Mouse (Mus musculus) layer of hippocampus, adult 9-10 months (tissue): ENCODE results near the gene Cd5.

Experiments used
- DNase-seq: peaks from one replicate; pipeline ENCODE4 v3.0.0; 2022; ENCODE audit warnings: low spot score

The Cd5 gene

GRCm38 (mm10) chr19:10758708-10759107 lies 19.9 kb upstream of the Cd5 start:
- no peak for DNase-seq

DNA sequence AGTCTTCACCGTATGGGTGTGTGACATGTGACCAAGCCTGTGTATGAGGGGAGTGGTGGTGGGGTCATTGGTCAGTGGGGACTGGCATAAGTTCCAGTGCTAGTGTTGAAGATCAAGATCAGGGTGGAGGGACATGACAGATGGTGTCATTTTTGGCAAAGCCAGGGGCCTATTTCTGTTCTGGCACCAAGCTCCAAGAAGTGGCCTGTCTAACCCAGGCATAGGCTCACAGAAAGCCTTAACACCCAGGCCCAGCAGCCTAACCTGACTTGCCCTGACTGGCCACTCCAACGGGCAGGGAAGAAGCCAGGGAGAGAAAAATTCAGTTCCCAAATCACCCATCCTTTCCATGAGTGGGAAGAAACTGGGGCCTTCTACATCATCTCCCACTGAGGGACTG lies 18.7 kb upstream of the Cd5 start:
- DNase-seq, result no peak

GRCm38 (mm10) chr19:10757125-10757524 lies 18.3 kb upstream of the Cd5 start:
- DNase-seq, result no peak

DNA sequence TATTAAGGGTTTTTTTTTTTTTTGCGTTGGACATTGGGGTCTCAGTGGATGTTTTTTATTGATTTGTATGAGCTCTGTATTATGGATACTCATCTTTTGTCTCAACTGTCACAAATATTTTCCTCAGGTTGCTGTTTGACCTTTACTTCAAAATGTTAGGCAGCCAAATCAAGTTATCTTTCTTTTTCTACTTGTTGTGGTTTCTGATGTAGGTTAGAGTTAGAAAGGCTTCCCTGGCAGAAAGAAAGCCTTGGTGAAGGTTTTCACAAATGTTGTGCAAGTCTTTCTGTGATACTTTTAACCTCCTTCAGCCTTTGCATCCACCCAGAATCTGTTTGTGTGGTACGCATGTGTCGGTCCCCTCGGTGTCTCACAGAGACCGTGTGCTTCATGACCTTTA lies 13.8 kb upstream of the Cd5 start:
- DNase-seq, result no peak

DNA sequence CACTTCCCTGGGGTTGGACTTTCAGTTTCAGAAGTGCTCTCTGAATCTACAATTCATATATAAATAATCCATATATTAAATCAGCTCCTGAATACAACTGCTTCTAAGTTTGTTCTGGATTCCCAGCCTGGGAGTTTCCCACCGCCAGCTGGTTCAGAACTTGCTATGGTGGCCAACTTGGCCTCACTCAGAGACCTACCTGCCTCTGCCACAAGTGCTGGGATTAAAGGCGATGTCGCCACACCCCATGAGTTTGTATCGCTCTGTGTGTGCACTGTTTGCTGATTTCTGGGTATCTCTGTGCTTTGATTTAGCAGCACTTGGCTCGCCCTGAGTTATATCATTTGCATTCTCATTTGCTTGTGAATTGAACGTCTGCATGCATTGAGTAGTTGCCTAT lies 13.3 kb upstream of the Cd5 start:
- DNase-seq, result no peak

DNA sequence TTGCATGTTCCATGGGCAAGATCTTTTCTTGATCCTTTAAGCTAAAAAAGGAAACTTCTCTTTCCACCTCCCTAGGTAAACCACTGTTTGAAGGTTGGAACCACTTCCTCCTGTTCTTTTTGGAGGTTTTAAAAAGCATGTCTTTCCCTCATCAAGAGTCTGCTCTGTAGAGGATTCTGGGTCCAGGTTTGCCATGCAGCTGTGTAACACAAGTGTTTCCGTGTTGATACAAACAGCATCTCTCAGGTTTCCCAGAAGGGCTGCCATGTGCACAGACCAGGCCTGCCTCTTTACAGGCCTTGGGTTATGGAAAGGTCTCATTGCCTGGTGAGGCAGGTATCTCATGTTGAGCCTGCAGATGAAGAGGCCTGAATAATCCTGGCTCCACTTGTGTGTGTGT lies 12.8 kb upstream of the Cd5 start:
- DNase-seq, result no peak

GRCm38 (mm10) chr19:10750161-10750560 lies 11.4 kb upstream of the Cd5 start:
- no peak for DNase-seq

DNA sequence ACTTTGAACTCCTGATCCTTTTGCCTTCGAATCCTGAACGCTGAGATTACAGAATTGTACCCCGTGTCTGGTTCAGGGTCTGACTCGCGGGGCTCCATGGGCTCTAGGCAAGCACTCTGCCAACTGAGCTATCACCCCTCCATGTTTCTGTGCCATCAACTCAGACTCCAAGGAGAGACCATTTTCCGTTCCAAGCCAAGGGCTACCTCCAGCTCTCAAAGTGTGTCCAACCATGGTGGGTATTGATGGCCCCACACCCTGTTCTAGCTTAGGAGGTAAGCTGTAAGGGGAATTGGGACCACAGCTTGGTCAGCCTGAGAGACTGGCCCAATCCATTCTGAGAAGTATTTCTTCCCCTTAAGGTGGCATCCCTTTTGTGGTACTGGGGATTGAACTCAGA lies 10.5 kb upstream of the Cd5 start:
- DNase-seq, result no peak

GRCm38 (mm10) chr19:10748401-10749102 lies 9.8 kb upstream of the Cd5 start:
- DNase-seq, result no peak

DNA sequence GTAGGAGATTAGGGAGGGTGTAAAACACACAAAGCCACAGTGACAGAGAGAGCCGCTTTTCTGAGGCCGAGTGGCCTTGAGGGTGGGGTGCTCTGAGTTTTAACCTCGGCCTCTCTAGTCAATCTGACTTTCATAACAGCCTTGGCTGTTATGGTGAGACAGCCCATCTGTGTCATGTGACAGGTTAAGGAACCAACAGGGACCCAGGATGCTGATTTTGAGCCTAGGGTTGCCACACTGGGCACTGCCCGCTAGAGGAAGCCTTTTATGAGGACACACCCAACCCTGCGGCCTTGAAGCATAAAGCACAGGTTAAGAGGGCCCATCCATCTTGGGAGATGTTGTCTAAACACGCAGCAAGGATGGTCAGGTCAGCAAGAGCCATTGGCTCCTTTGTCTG lies 8.9 kb upstream of the Cd5 start:
- DNase-seq, result no peak

GRCm38 (mm10) chr19:10747182-10747581 lies 8.4 kb upstream of the Cd5 start:
- DNase-seq, result no peak

- DNase-seq, result no peak
Measured at GRCm38 (mm10) chr19:10742565-10742964, 3.8 kb upstream of the Cd5 start.

GRCm38 (mm10) chr19:10742145-10742544 lies 3.3 kb upstream of the Cd5 start:
- DNase-seq, result no peak

GRCm38 (mm10) chr19:10740641-10741440 lies 2.0 kb upstream of the Cd5 start:
- DNase-seq, result no peak

- DNase-seq, result no peak
Measured at GRCm38 (mm10) chr19:10739916-10740315, 1.1 kb upstream of the Cd5 start.

GRCm38 (mm10) chr19:10738038-10738437 lies 764 bp downstream of the Cd5 start:
- DNase-seq, result no peak

DNA sequence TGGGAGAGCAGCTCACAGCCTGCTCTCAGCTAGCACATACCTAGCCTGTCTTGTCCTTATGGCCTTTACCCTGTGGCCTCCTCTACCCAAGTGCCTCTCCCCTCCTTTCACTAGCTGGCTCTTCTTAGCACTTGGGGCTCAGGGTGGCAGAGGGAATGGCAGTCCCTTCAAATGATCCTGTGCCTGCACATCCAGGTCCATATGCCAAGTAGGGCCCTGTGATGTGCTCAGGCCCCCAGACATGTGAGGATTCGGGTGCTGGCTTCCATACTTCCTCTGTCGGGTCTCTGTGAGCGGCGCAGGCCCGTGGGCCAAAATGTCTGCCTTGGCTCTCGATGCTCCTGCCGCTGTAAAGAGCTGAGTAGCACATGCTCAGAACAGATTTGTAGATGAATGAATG lies 2.9 kb downstream of the Cd5 start:
- DNase-seq, result no peak

DNA sequence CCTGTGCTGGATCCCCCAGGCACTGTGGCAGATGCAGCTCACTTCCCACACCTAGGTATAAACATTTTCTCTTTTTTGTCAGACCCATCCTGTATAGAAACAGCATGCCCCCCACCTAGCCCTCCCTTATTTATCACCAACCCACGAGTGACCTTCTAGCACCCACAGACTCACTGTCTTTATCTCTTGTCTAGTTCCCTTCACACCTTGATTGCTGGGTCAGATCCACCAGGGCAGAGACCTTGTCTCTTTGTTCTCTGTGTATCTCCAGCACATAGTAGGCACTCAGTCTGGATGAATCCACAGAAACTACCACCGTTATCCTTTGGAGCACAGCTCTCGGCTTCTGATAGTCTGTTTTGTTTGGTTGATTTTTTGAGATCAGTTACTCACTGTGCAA lies 3.7 kb downstream of the Cd5 start:
- no peak for DNase-seq

DNA sequence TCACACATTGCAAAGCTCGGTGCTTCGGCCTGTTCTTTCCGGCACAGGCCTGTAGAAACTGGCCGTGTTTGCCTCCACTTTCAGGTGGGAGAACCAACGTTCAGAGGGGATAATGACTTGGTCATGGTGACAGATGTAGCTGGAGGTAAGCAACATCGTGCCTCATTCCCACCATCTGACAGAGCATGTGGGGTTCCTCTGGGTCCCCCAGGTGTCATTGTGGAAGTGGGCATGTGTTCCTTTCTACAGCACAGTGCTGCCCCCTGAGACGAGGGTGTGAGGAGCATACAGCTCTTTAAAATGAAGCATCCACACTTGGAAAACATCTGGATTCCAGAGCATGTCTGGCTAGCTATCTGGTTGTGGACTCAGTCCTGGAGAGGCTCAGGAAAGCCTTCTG lies 4.2 kb downstream of the Cd5 start:
- no peak for DNase-seq

- no peak for DNase-seq
Measured at GRCm38 (mm10) chr19:10733501-10734127, 5.2 kb downstream of the Cd5 start.

- no peak for DNase-seq
Measured at GRCm38 (mm10) chr19:10732741-10733140, 6.1 kb downstream of the Cd5 start.

DNA sequence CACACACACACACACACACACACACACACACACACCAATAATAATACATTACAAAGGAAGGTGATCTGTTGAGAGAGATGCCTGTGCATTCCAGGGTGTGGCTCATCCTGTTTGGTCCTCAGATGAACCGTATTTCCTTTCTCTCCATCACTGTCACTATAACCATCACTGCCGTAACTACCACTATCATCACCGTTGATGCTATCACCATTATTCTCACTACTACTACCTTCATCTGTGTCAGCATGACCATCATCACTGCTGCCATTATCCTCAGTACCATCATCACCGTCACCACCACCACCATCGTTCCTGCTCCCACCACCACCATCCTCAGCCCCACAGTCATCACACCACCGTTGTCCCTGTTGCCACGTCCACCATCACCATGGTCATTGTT lies 6.8 kb downstream of the Cd5 start:
- no peak for DNase-seq

- no peak for DNase-seq
Measured at GRCm38 (mm10) chr19:10730469-10730868, 8.3 kb downstream of the Cd5 start.
